Mouse (Mus musculus) stomach, postnatal 0 days (tissue): ENCODE data around the gene Sept12. TPM values are rescaled to one million over a fixed set of nuclear protein-coding genes. Genes with fewer than 3 reads are reported as not detected.

Experiments used
- ATAC-seq: fragments of 200-750 bp; cut with Nextera tagmentation; 2 replicates; pipeline ENCODE4 v1.8.0; 2017; ENCODE audit not compliant: low FRiP score, low TSS enrichment
- DNase-seq: peaks from one replicate; pipeline ENCODE4 v3.0.0-alpha.2; 2016; ENCODE audit warnings: low spot score
- H3K27ac ChIP-seq: fragments of 300-500 bp; sonication (generic); replicated peaks from 2 replicates; pipeline ENCODE4 v1.5.1; 2014; ENCODE audit warnings: mild to moderate bottlenecking, control low read depth
- H3K27me3 ChIP-seq: fragments of 300-500 bp; sonication (generic); 2 replicates; pipeline ENCODE4 v1.6.1; 2014; ENCODE audit warnings: low read length; ENCODE audit not compliant: control insufficient read depth, insufficient read depth
- H3K36me3 ChIP-seq: fragments of 300-500 bp; sonication (generic); 2 replicates; pipeline ENCODE4 v1.6.1; 2014; ENCODE audit warnings: low read length, mixed read lengths; ENCODE audit not compliant: control insufficient read depth, insufficient read depth
- H3K4me1 ChIP-seq: fragments of 300-500 bp; sonication (generic); replicated peaks from 2 replicates; pipeline ENCODE4 v1.6.1; 2014; ENCODE audit warnings: antibody characterized with exemption; ENCODE audit not compliant: control insufficient read depth, insufficient read depth
- H3K4me2 ChIP-seq: fragments of 300-500 bp; sonication (generic); replicated peaks from 2 replicates; pipeline ENCODE4 v1.6.1; 2014; ENCODE audit warnings: low read depth, mild to moderate bottlenecking, control low read depth, moderate library complexity
- H3K4me3 ChIP-seq: fragments of 300-500 bp; sonication (generic); 2 replicates; pipeline ENCODE4 v1.5.1; 2014; ENCODE audit warnings: low read depth, low read length, control low read depth
- H3K9ac ChIP-seq: fragments of 300-500 bp; sonication (generic); 2 replicates; pipeline ENCODE4 v1.6.1; 2014; ENCODE audit warnings: mild to moderate bottlenecking, low read length, control low read depth, mixed read lengths
- H3K9me3 ChIP-seq: fragments of 300-500 bp; sonication (generic); 2 replicates; pipeline ENCODE4 v1.6.1; 2016; ENCODE audit warnings: low read length; ENCODE audit not compliant: control insufficient read depth
- CTCF ChIP-seq: IDR thresholded peaks from 2 replicates; pipeline ENCODE4 v1.5.1; 2016; ENCODE audit warnings: antibody characterized with exemption, low read depth, mild to moderate bottlenecking, moderate library complexity
- EP300 ChIP-seq: optimal IDR thresholded peaks from 2 replicates; pipeline ENCODE3; 2016; ENCODE audit warnings: antibody characterized with exemption
- WGBS: fragments of 180-500 bp; shearing (Covaris S2); extraction: QIAGEN DNeasy Blood & Tissue Kit; methylation state at CpG from one replicate; pipeline ENCODE4 v1.1.7; 2014; 5-methylcytosine and 5-hydroxymethylcytosine counted together
- polyA plus RNA-seq: library from polyadenylated mRNA; unstranded; fragments of >200 nt; fragmentation: Nextera tagmentation; extraction: Ambion mirVana; gene quantifications from 2 replicates; pipeline ENCODE4 v1.2.1, GENCODE M21; 2015

The Sept12 gene
- not detected in 2 replicates for polyA plus RNA-seq

DNA sequence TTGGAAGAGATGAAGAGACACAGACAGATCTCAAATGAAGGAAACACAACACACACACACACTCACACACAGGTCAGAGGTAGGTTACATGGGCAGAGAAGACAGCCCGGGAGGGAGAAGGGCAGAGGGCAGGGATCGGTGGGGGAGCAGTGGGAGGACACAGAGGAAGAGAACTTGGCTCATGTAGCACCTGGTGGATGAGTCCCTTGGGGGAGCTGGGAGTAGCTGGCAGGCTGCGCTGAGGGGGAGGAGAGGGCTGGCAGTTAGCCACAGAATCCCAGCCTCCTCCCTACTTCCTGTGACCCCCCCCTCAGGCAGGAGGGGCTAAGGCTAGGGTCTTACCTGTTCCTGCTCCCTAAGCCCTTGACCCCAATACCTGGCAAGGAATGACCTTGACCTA, at the start of gene Sept12:
Gene Sept12 (minus strand): TSS at position 300 of the 400 bp plus-strand sequence.
- no peak within 1 kb of the TSS for H3K27ac ChIP-seq

DNA sequence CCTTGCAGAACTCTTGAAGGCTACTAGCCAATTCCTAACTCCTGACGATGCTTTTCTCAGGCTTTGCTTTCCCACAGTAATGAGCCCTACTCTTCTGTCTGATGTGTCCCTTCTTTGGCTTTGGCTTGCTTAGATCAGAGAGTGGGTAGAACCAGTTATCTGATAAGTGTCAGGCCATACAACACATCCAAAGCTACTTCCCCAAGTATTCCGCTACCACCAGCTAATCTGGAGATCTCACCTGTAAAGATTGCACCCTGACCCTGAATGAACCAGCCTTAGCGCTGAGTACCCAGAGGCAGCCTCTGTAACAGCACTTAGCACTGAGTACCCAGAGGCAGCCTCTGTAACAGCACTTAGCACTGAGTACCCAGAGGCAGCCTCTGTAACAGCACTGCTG, 47.7 kb upstream of the Sept12 start:
- WGBS = 94% methylated on average over 3 of the region's 3 CpGs
- Histone ChIP-seq H3K36me3 (peaks cover 22% of the 10 kb centered on the region), H3K4me1 (no peaks in the 10 kb centered on the region), H3K4me3 (no peak overlapping the region), H3K27me3 (no peaks in the 10 kb centered on the region), H3K4me2 (no peak overlapping the region), H3K27ac (no peak overlapping the region), H3K9me3 (no peaks in the 10 kb centered on the region), H3K9ac (no peak overlapping the region)
- TF ChIP-seq CTCF = no peak
- no peak for TF ChIP-seq EP300
- ATAC-seq (no peak), DNase-seq (no peak)

More for the DNA sequence above, at the start of gene Sept12:
- no peaks in the 10 kb centered on the region for H3K36me3 ChIP-seq
- WGBS = 34% methylated on average over 3 of the region's 3 CpGs
- H3K4me1 ChIP-seq = no peaks in the 10 kb centered on the region
- TF ChIP-seq CTCF = no peak
- no peak for TF ChIP-seq EP300
- no peak within 1 kb of the TSS for H3K4me3 ChIP-seq
- no peak for ATAC-seq
- DNase-seq = no peak
- no peak within 1 kb of the TSS for H3K4me2 ChIP-seq
- H3K9ac ChIP-seq = no peak within 1 kb of the TSS
- no peaks in the 10 kb centered on the region for H3K27me3 ChIP-seq
- H3K9me3 ChIP-seq = no peaks in the 10 kb centered on the region

DNA sequence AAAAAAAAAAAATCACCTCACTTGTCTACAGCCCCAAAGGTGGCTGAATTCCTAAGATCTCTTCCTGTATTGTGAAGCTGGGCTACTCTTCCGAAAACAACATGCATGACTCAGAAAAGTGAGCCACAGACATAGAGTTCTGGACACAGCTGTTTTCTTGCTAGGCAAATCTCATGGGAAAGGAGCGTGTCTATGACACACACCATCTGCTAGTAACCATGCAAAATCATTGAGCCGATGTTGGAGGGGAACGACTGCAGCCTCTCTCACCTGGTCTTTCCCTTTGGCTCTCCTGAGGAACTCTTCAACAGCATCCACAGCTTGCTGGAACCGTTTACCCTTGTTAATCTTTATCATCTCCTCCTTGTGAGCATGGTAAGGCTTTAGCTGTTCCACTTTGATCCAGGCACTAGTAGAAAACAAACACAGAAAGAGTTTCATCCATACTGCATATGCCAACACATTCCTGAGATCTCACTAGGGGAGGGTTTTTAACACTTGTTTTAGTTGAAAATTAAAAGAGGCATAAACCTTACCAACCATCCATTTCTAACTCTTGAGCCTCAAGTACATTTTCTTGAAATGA, 39.1 kb upstream of the Sept12 start:
- Histone ChIP-seq H3K4me2 (no peak overlapping the region), H3K4me3 (no peak overlapping the region), H3K27ac (no peak overlapping the region), H3K27me3 (no peaks in the 10 kb centered on the region), H3K9me3 (no peaks in the 10 kb centered on the region), H3K9ac (no peak overlapping the region), H3K4me1 (no peaks in the 10 kb centered on the region), H3K36me3 (peaks cover 44% of the 10 kb centered on the region)
- WGBS = 73% methylated on average over 5 of the region's 5 CpGs
- DNase-seq = no peak
- ATAC-seq = no peak
- TF ChIP-seq EP300 (no peak), CTCF (no peak)

GRCm38 (mm10) chr16:5035591-5035990, 37.9 kb upstream of the Sept12 start:
- H3K4me2 ChIP-seq = no peak overlapping the region
- H3K36me3 ChIP-seq = peaks cover 51% of the 10 kb centered on the region
- WGBS = 95% methylated on average over 3 of the region's 3 CpGs
- H3K27me3 ChIP-seq = no peaks in the 10 kb centered on the region
- H3K9me3 ChIP-seq = no peaks in the 10 kb centered on the region
- H3K4me3 ChIP-seq = no peak overlapping the region
- no peak for ATAC-seq
- H3K27ac ChIP-seq = no peak overlapping the region
- H3K4me1 ChIP-seq = no peaks in the 10 kb centered on the region
- TF ChIP-seq EP300 (no peak), CTCF (no peak)
- no peak overlapping the region for H3K9ac ChIP-seq
- DNase-seq = no peak

DNA sequence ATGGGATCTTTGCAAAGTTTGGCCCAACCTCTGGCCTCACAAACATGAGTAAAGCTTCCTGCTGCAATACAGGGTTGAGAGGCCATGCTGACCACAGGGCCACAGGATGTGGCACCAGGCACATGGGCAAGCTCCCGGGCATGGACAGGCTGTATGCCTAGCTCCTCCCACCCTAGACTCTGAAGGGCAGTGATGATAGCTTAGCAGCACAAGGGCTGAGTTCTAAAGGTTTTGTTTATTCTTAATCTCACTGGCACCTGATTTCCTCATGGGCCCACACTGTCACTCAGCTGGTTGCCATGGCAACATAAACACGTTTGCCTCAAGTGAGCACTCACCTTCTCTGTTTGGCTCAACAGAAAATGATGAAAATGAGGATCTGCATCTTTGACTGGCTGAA, 32.2 kb upstream of the Sept12 start:
- 49% methylated on average over 2 of the region's 2 CpGs for WGBS
- peak; percentile 94 for ATAC-seq
- H3K9ac ChIP-seq = no peak overlapping the region

GRCm38 (mm10) chr16:5024021-5024420, 26.4 kb upstream of the Sept12 start:
- H3K9ac ChIP-seq = no peak overlapping the region
- peaks cover 60% of the 10 kb centered on the region for H3K36me3 ChIP-seq
- no peaks in the 10 kb centered on the region for H3K27me3 ChIP-seq
- WGBS = 95% methylated on average over 3 of the region's 3 CpGs
- no peak overlapping the region for H3K27ac ChIP-seq
- ATAC-seq (no peak), DNase-seq (no peak)
- no peak overlapping the region for H3K4me2 ChIP-seq
- H3K4me1 ChIP-seq = no peaks in the 10 kb centered on the region
- TF ChIP-seq CTCF (no peak), EP300 (no peak)
- H3K9me3 ChIP-seq = no peaks in the 10 kb centered on the region
- H3K4me3 ChIP-seq = no peak overlapping the region

More for the DNA sequence above, 32.2 kb upstream of the Sept12 start:
- peak; percentile 62 for DNase-seq
- H3K36me3 ChIP-seq = peaks cover 58% of the 10 kb centered on the region
- H3K27ac ChIP-seq = no peak overlapping the region
- H3K4me1 ChIP-seq = no peaks in the 10 kb centered on the region
- H3K27me3 ChIP-seq = no peaks in the 10 kb centered on the region
- no peak overlapping the region for H3K4me2 ChIP-seq
- no peak overlapping the region for H3K4me3 ChIP-seq
- TF ChIP-seq CTCF (no peak), EP300 (no peak)
- H3K9me3 ChIP-seq = no peaks in the 10 kb centered on the region
